9 mouse cellular contexts compared by ENCODE assay signal in genomic region chr14:51915030-51915429, GRCm38 (mm10). TPM values are rescaled to one million over a fixed set of nuclear protein-coding genes. Genes with fewer than 3 reads are reported as not detected.
DNase-seq lines count a peak whose midpoint lies in the region; ATAC-seq and TF ChIP-seq lines count a peak whose summit lies in the region.
"Had no signal": no experiment of that assay in that cellular context is flagged by ENCODE, and none has a peak within 500 bp of the region (broad histone marks: within the 10 kb centered on the region; RNA-seq: fewer than 3 reads in every experiment).

No protein-coding gene starts in this region.

- H3K9me3 ChIP-seq in limb, embryonic 12.5 days, result no peaks in the 10 kb centered on the region
- H3K9me3 ChIP-seq in limb, embryonic 10.5 days (replicated peaks), result no peaks in the 10 kb centered on the region
- no peaks in the 10 kb centered on the region for H3K9me3 ChIP-seq in limb, embryonic 15.5 days
- H3K9me3 ChIP-seq: liver, embryonic 15.5 days had no signal

- peaks cover 19% of the 10 kb centered on the region for H3K4me1 ChIP-seq in limb, embryonic 12.5 days (replicated peaks)
- H3K4me1 ChIP-seq in limb, embryonic 10.5 days, result peaks cover 23% of the 10 kb centered on the region
- no peaks in the 10 kb centered on the region; the same call in 1 of the 2 replicates for H3K4me1 ChIP-seq in cortical plate, adult 2 months (ENCODE audit: control insufficient read depth, insufficient read depth, low read length)
- H3K4me1 ChIP-seq in heart, adult 2 months (ENCODE audit: control insufficient read depth, insufficient read depth, low read length), result peaks cover 7% of the 10 kb centered on the region
- H3K4me1 ChIP-seq in limb, embryonic 15.5 days, result peaks cover 41% of the 10 kb centered on the region

- no peaks in the 10 kb centered on the region for H3K36me3 ChIP-seq in limb, embryonic 12.5 days
- H3K36me3 ChIP-seq in limb, embryonic 10.5 days, result no peaks in the 10 kb centered on the region
- no peaks in the 10 kb centered on the region for H3K36me3 ChIP-seq in heart, adult 2 months (ENCODE audit: control insufficient read depth, insufficient read depth, low read length)
- H3K36me3 ChIP-seq in limb, embryonic 15.5 days, result no peaks in the 10 kb centered on the region
- H3K36me3 ChIP-seq: liver, embryonic 15.5 days had no signal

- peak overlapping the region; percentile 80 for H3K27ac ChIP-seq in limb, embryonic 12.5 days
- H3K27ac ChIP-seq in limb, embryonic 10.5 days, result no peak overlapping the region
- peak overlapping the region; percentile 63; the same call in 1 of the 2 replicates for H3K27ac ChIP-seq in cortical plate, adult 2 months (ENCODE audit: insufficient read depth, low read length)
- H3K27ac ChIP-seq in heart, adult 2 months, result peak overlapping the region; percentile 99
- H3K27ac ChIP-seq in limb, embryonic 15.5 days, result peak overlapping the region; percentile 90
- H3K27ac ChIP-seq: liver, embryonic 15.5 days had no signal

- no peak for TF ChIP-seq CTCF in cortical plate, adult 2 months (IDR thresholded peaks at IDR 0.05; ENCODE audit: extremely low read depth, insufficient read depth, low read length)
- TF ChIP-seq CTCF in heart, adult 2 months (IDR thresholded peaks at IDR 0.05), result no peak

- 26% methylated on average over 3 of the region's 3 CpGs for WGBS in limb, embryonic 12.5 days
- WGBS in limb, embryonic 10.5 days, result 55% methylated on average over 3 of the region's 3 CpGs
- WGBS in heart, adult 2 months, result 2% methylated on average over 3 of the region's 3 CpGs
- WGBS in limb, embryonic 15.5 days, result 9% methylated on average over 3 of the region's 3 CpGs

- peak overlapping the region; percentile 98 for H3K4me2 ChIP-seq in limb, embryonic 12.5 days
- H3K4me2 ChIP-seq in limb, embryonic 15.5 days, result peak overlapping the region; percentile 17

- intact Hi-C loops in heart, adult 2 months (cut with DNase I), result no loop called here

- H3K79me2 ChIP-seq in heart, adult 2 months (replicated peaks; ENCODE audit: control insufficient read depth, insufficient read depth, low read length), result no peaks in the 10 kb centered on the region

- no peak for ATAC-seq in limb, embryonic 12.5 days (ENCODE audit: insufficient number of reproducible peaks, insufficient read depth, low FRiP score, low TSS enrichment, low read depth)
- ATAC-seq in limb, embryonic 15.5 days (ENCODE audit: insufficient number of reproducible peaks, low FRiP score, low TSS enrichment, low read depth), result no peak

- no peak overlapping the region for H3K4me3 ChIP-seq in limb, embryonic 12.5 days (replicated peaks)
- H3K4me3 ChIP-seq in limb, embryonic 10.5 days, result no peak overlapping the region
- no peak overlapping the region for H3K4me3 ChIP-seq in cortical plate, adult 2 months (ENCODE audit: insufficient read depth, low read length)
- no peak overlapping the region for H3K4me3 ChIP-seq in heart, adult 2 months
- no peak overlapping the region for H3K4me3 ChIP-seq in limb, embryonic 15.5 days
- H3K4me3 ChIP-seq: liver, embryonic 15.5 days had no signal

- peaks cover 16% of the 10 kb centered on the region for H3K27me3 ChIP-seq in limb, embryonic 12.5 days
- H3K27me3 ChIP-seq in limb, embryonic 10.5 days (ENCODE audit: low read depth, poor library complexity, severe bottlenecking), result peaks cover 47% of the 10 kb centered on the region
- no peaks in the 10 kb centered on the region for H3K27me3 ChIP-seq in heart, adult 2 months (ENCODE audit: control insufficient read depth, insufficient read depth, low read length)
- H3K27me3 ChIP-seq in limb, embryonic 15.5 days, result no peaks in the 10 kb centered on the region

- no peak overlapping the region for H3K9ac ChIP-seq in limb, embryonic 12.5 days (replicated peaks)
- no peak overlapping the region for H3K9ac ChIP-seq in heart, adult 2 months (ENCODE audit: low read depth, low read length)
- no peak overlapping the region for H3K9ac ChIP-seq in limb, embryonic 15.5 days
- H3K9ac ChIP-seq: liver, embryonic 15.5 days had no signal

- DNase-seq in limb, embryonic 10.5 days (ENCODE audit: low spot score), result no peak
- peak in 1 of 2 experiments; percentile 57 for DNase-seq in heart, adult 2 months
- no peak for DNase-seq in embryo, embryonic 11 days
- DNase-seq in kidney, postnatal 36 days, result no peak

- no peak for TF ChIP-seq POLR2A in cortical plate, adult 2 months (IDR thresholded peaks at IDR 0.05; ENCODE audit: extremely low read depth, insufficient read depth, low read length)
- peak; percentile 58 for TF ChIP-seq POLR2A in heart, adult 2 months (IDR thresholded peaks at IDR 0.05; ENCODE audit: insufficient read depth, low read depth, low read length)

- TF ChIP-seq EP300 in heart, adult 2 months (IDR thresholded peaks at IDR 0.05; ENCODE audit: insufficient read depth, low read depth, low read length), result 0 out of 2 replicates have a peak, but pooled peaks have one; percentile 40

RNA-seq across cellular contexts. Expression of gene Ndrg2, which starts 1.1 kb away (rescaled TPM):
- 35.4 and 35.7 TPM in 2 replicates for polyA plus RNA-seq in limb, embryonic 12.5 days (2016; fragmentation: Nextera tagmentation; extraction: Ambion mirVana)
- polyA plus RNA-seq in limb, embryonic 10.5 days (2016; fragmentation: Nextera tagmentation; extraction: Ambion mirVana), result 5.0 and 8.3 TPM in 2 replicates
- polyA plus RNA-seq in cortical plate, adult 2 months (2012; rRNA removed), result 955 and 1,100 TPM in 2 replicates
- total RNA-seq in heart, adult 2 months (2021), result 1,000 to 10,000 TPM; 1,274 to 1,571 TPM
- polyA plus RNA-seq in heart, adult 2 months (2012; rRNA removed), result 2,120 and 2,574 TPM in 2 replicates
- polyA plus RNA-seq in limb, embryonic 15.5 days (2015; fragmentation: Nextera tagmentation; extraction: Ambion mirVana), result 105 and 117 TPM in 2 replicates

RNA-seq across cellular contexts. Expression of gene Tppp2, which starts 3.2 kb away (rescaled TPM):
- not detected in 2 replicates for polyA plus RNA-seq in limb, embryonic 12.5 days (2016; fragmentation: Nextera tagmentation; extraction: Ambion mirVana)
- not detected in 2 replicates for polyA plus RNA-seq in limb, embryonic 10.5 days (2016; fragmentation: Nextera tagmentation; extraction: Ambion mirVana)
- polyA plus RNA-seq in cortical plate, adult 2 months (2012; rRNA removed), result not detected in 2 replicates
- total RNA-seq in heart, adult 2 months (2021), result not detected
- polyA plus RNA-seq in heart, adult 2 months (2012; rRNA removed), result 0.16 and 0.32 TPM in 2 replicates
- not detected in 2 replicates for polyA plus RNA-seq in limb, embryonic 15.5 days (2015; fragmentation: Nextera tagmentation; extraction: Ambion mirVana)
- polyA plus RNA-seq: kidney, adult 2 months; liver, embryonic 15.5 days had no signal

RNA-seq across cellular contexts. Expression of gene Rnase13, which starts 7.5 kb away (rescaled TPM):
- not detected in 2 replicates for polyA plus RNA-seq in limb, embryonic 12.5 days (2016; fragmentation: Nextera tagmentation; extraction: Ambion mirVana)
- not detected in 2 replicates for polyA plus RNA-seq in limb, embryonic 10.5 days (2016; fragmentation: Nextera tagmentation; extraction: Ambion mirVana)
- polyA plus RNA-seq in cortical plate, adult 2 months (2012; rRNA removed), result 0.17 and 0.21 TPM in 2 replicates
- not detected for total RNA-seq in heart, adult 2 months (2021)
- not detected in 2 replicates for polyA plus RNA-seq in heart, adult 2 months (2012; rRNA removed)
- not detected in 2 replicates for polyA plus RNA-seq in limb, embryonic 15.5 days (2015; fragmentation: Nextera tagmentation; extraction: Ambion mirVana)
- polyA plus RNA-seq: kidney, adult 2 months; liver, embryonic 15.5 days had no signal

RNA-seq across cellular contexts. Expression of gene Slc39a2, which starts 22.3 kb away (rescaled TPM):
- 0.48 and 0.74 TPM in 2 replicates for polyA plus RNA-seq in limb, embryonic 12.5 days (2016; fragmentation: Nextera tagmentation; extraction: Ambion mirVana)
- polyA plus RNA-seq in limb, embryonic 10.5 days (2016; fragmentation: Nextera tagmentation; extraction: Ambion mirVana), result 0.31 and 0.39 TPM in 2 replicates
- 17.8 and 18.7 TPM in 2 replicates for polyA plus RNA-seq in cortical plate, adult 2 months (2012; rRNA removed)
- under 1 TPM; 0.16 to 0.25 TPM for total RNA-seq in heart, adult 2 months (2021)
- 0.53 and 1.7 TPM in 2 replicates for polyA plus RNA-seq in heart, adult 2 months (2012; rRNA removed)
- 6.0 and 6.1 TPM in 2 replicates for polyA plus RNA-seq in limb, embryonic 15.5 days (2015; fragmentation: Nextera tagmentation; extraction: Ambion mirVana)

RNA-seq across cellular contexts. Expression of gene Mettl17, which starts 30.4 kb away (rescaled TPM):
- 59.9 and 64.0 TPM in 2 replicates for polyA plus RNA-seq in limb, embryonic 12.5 days (2016; fragmentation: Nextera tagmentation; extraction: Ambion mirVana)
- 48.6 and 54.1 TPM in 2 replicates for polyA plus RNA-seq in limb, embryonic 10.5 days (2016; fragmentation: Nextera tagmentation; extraction: Ambion mirVana)
- polyA plus RNA-seq in cortical plate, adult 2 months (2012; rRNA removed), result 41.4 and 49.3 TPM in 2 replicates
- total RNA-seq in heart, adult 2 months (2021), result 10 to 100 TPM; 20.1 to 20.7 TPM
- polyA plus RNA-seq in heart, adult 2 months (2012; rRNA removed), result 21.1 and 24.8 TPM in 2 replicates
- polyA plus RNA-seq in limb, embryonic 15.5 days (2015; fragmentation: Nextera tagmentation; extraction: Ambion mirVana), result 46.8 and 48.4 TPM in 2 replicates
